Mouse (Mus musculus) spleen, adult 2 months (tissue): ENCODE results near the gene Tbc1d2b.

Experiments used
- CTCF ChIP-seq: fragments of 200-500 bp; IDR thresholded peaks from 2 replicates; pipeline ENCODE4 v1.5.1; 2011; ENCODE audit warnings: mild to moderate bottlenecking, inconsistent platforms; ENCODE audit not compliant: insufficient read depth, insufficient read length, insufficient replicate concordance; ENCODE audit errors: extremely low read depth
- POLR2A ChIP-seq: fragments of 200-500 bp; IDR thresholded peaks from 2 replicates; pipeline ENCODE4 v1.6.1; 2011; ENCODE audit warnings: low read depth, low read length, inconsistent platforms

DNA sequence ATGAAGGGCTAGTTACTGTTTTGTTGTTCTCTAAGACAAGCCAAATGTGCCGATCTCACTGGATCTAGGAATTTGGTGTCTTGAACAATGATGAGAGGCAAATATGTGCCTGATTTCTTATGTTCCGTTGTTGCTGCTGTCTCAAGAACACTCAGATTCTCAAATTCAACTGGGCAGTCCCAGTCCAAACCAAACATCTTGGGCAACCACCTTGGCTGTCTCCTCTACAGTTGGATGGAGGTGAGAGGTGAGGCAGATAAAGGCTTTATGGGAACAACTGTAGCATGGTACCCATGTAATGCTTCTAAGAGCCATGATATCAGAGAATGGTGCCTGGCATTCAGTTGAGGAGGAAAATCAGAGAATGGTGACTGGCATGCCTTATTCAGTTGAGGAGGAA, 17.4 kb downstream of the Tbc1d2b start:
- TF ChIP-seq CTCF (no peak), POLR2A (no peak)
